Mouse (Mus musculus): ENCODE results near the gene H2afy2. TPM values are rescaled to one million over a fixed set of nuclear protein-coding genes. Genes with fewer than 3 reads are reported as not detected.

Gene H2afy2
- polyA plus RNA-seq, 1 experiment from 2014 or later = 35.0 TPM

GRCm38 (mm10) chr10:61722215-61722614 lies 61.7 kb downstream of the H2afy2 start:
- Histone ChIP-seq H3K4me2 (ENCODE audit: low read length) (no peak overlapping the region), H3K4me1 (ENCODE audit: control insufficient read depth in 2 of 2, insufficient read depth in 2 of 2, low read length in 2 of 2) (peaks cover 4 to 6% of the 10 kb centered on the region in 2 experiments; a peak in 3 of 4 replicates), H3K36me3 (ENCODE audit: control insufficient read depth, insufficient read depth, low read length) (peaks cover 10% of the 10 kb centered on the region; the same call in 1 of the 2 replicates), H3K9me3 (ENCODE audit: control insufficient read depth, low read length) (no peaks in the 10 kb centered on the region), H3K27ac (replicated peaks in 1 of 2; ENCODE audit: control insufficient read depth in 1 of 2, insufficient read depth in 1 of 2, low read depth in 2 of 2, low read length in 2 of 2) (no peak overlapping the region), H3K27me3 (ENCODE audit: control insufficient read depth, insufficient read depth, low read length) (no peaks in the 10 kb centered on the region), H3K9ac (ENCODE audit: low read length) (no peak overlapping the region), H3K4me3 (ENCODE audit: control insufficient read depth in 1 of 2, insufficient read depth in 1 of 2, low read depth in 1 of 2, low read length in 2 of 2) (no peak overlapping the region)
- ATAC-seq (ENCODE audit: insufficient number of reproducible peaks, insufficient read depth, low FRiP score, low read depth) = no peak
- 78% methylated on average over 3 of the region's 3 CpGs for WGBS

GRCm38 (mm10) chr10:61720331-61720730 lies 63.6 kb downstream of the H2afy2 start:
- Histone ChIP-seq H3K4me2 (ENCODE audit: low read length) (no peak overlapping the region), H3K9me3 (ENCODE audit: control insufficient read depth, low read length) (no peaks in the 10 kb centered on the region), H3K4me1 (ENCODE audit: control insufficient read depth in 2 of 2, insufficient read depth in 2 of 2, low read length in 2 of 2) (peaks cover 11 to 14% of the 10 kb centered on the region in 2 experiments), H3K27ac (replicated peaks in 1 of 2; ENCODE audit: control insufficient read depth in 1 of 2, insufficient read depth in 1 of 2, low read depth in 2 of 2, low read length in 2 of 2) (no peak overlapping the region), H3K27me3 (ENCODE audit: control insufficient read depth, insufficient read depth, low read length) (no peaks in the 10 kb centered on the region), H3K9ac (ENCODE audit: low read length) (no peak overlapping the region), H3K4me3 (ENCODE audit: control insufficient read depth in 1 of 2, insufficient read depth in 1 of 2, low read depth in 1 of 2, low read length in 2 of 2) (no peak overlapping the region), H3K36me3 (ENCODE audit: control insufficient read depth, insufficient read depth, low read length) (no peaks in the 10 kb centered on the region)
- no peak for ATAC-seq (ENCODE audit: insufficient number of reproducible peaks, insufficient read depth, low FRiP score, low read depth)
- WGBS = 79% methylated on average over 7 of the region's 7 CpGs

GRCm38 (mm10) chr10:61717406-61718296 lies 66.3 kb downstream of the H2afy2 start:
- H3K36me3 ChIP-seq (ENCODE audit: control insufficient read depth, insufficient read depth, low read length) = no peaks in the 10 kb centered on the region
- H3K27me3 ChIP-seq (ENCODE audit: control insufficient read depth, insufficient read depth, low read length) = no peaks in the 10 kb centered on the region
- H3K27ac ChIP-seq (replicated peaks in 1 of 2; ENCODE audit: control insufficient read depth in 1 of 2, insufficient read depth in 1 of 2, low read depth in 2 of 2, low read length in 2 of 2) = no peak overlapping the region
- WGBS = 88% methylated on average over 12 of the region's 12 CpGs
- H3K9me3 ChIP-seq (ENCODE audit: control insufficient read depth, low read length) = no peaks in the 10 kb centered on the region
- no peak overlapping the region for H3K4me2 ChIP-seq (ENCODE audit: low read length)
- no peak overlapping the region for H3K9ac ChIP-seq (ENCODE audit: low read length)
- H3K4me1 ChIP-seq (ENCODE audit: control insufficient read depth in 2 of 2, insufficient read depth in 2 of 2, low read length in 2 of 2) = peaks cover 11 to 12% of the 10 kb centered on the region in 2 experiments
- no peak for ATAC-seq (ENCODE audit: insufficient number of reproducible peaks, insufficient read depth, low FRiP score, low read depth)
- H3K4me3 ChIP-seq (ENCODE audit: control insufficient read depth in 1 of 2, insufficient read depth in 1 of 2, low read depth in 1 of 2, low read length in 2 of 2) = no peak overlapping the region

- H3K4me2 ChIP-seq (ENCODE audit: low read length) = peak overlapping the region; percentile 91
- no peak for ATAC-seq (ENCODE audit: insufficient number of reproducible peaks, insufficient read depth, low FRiP score, low read depth)
- WGBS = 69% methylated on average over 7 of the region's 7 CpGs
- H3K4me1 ChIP-seq (ENCODE audit: control insufficient read depth in 2 of 2, insufficient read depth in 2 of 2, low read length in 2 of 2) = peaks cover 11 to 12% of the 10 kb centered on the region in 2 experiments
- no peaks in the 10 kb centered on the region for H3K27me3 ChIP-seq (ENCODE audit: control insufficient read depth, insufficient read depth, low read length)
- peak overlapping the region; percentile 74 to 79; a peak in 3 of 4 replicates for H3K4me3 ChIP-seq (ENCODE audit: control insufficient read depth in 1 of 2, insufficient read depth in 1 of 2, low read depth in 1 of 2, low read length in 2 of 2)
- H3K9me3 ChIP-seq (ENCODE audit: control insufficient read depth, low read length) = no peaks in the 10 kb centered on the region
- no peaks in the 10 kb centered on the region for H3K36me3 ChIP-seq (ENCODE audit: control insufficient read depth, insufficient read depth, low read length)
- peak overlapping the region; percentile 82 for H3K9ac ChIP-seq (ENCODE audit: low read length)
- no peak overlapping the region for H3K27ac ChIP-seq (replicated peaks in 1 of 2; ENCODE audit: control insufficient read depth in 1 of 2, insufficient read depth in 1 of 2, low read depth in 2 of 2, low read length in 2 of 2)
Observed at GRCm38 (mm10) chr10:61715996-61716864, 67.7 kb downstream of the H2afy2 start.

GRCm38 (mm10) chr10:61715462-61715837 lies 68.5 kb downstream of the H2afy2 start:
- H3K9me3 ChIP-seq (ENCODE audit: control insufficient read depth, low read length) = no peaks in the 10 kb centered on the region
- ATAC-seq (ENCODE audit: insufficient number of reproducible peaks, insufficient read depth, low FRiP score, low read depth) = no peak
- peak overlapping the region; percentile 2 to 47; a peak in 1 of 4 replicates for H3K27ac ChIP-seq (replicated peaks in 1 of 2; ENCODE audit: control insufficient read depth in 1 of 2, insufficient read depth in 1 of 2, low read depth in 2 of 2, low read length in 2 of 2)
- peak overlapping the region; percentile 74 to 79 for H3K4me3 ChIP-seq (ENCODE audit: control insufficient read depth in 1 of 2, insufficient read depth in 1 of 2, low read depth in 1 of 2, low read length in 2 of 2)
- H3K36me3 ChIP-seq (ENCODE audit: control insufficient read depth, insufficient read depth, low read length) = no peaks in the 10 kb centered on the region
- 4% methylated on average over 11 of the region's 11 CpGs for WGBS
- peak overlapping the region; percentile 91 for H3K4me2 ChIP-seq (ENCODE audit: low read length)
- peaks cover 11 to 12% of the 10 kb centered on the region in 2 experiments for H3K4me1 ChIP-seq (ENCODE audit: control insufficient read depth in 2 of 2, insufficient read depth in 2 of 2, low read length in 2 of 2)
- peak overlapping the region; percentile 82 for H3K9ac ChIP-seq (ENCODE audit: low read length)
- H3K27me3 ChIP-seq (ENCODE audit: control insufficient read depth, insufficient read depth, low read length) = no peaks in the 10 kb centered on the region

- peak within 1 kb of the TSS; percentile 45 to 47 for H3K27ac ChIP-seq (replicated peaks in 1 of 2; ENCODE audit: control insufficient read depth in 1 of 2, insufficient read depth in 1 of 2, low read depth in 2 of 2, low read length in 2 of 2)
- peak; percentile 93 for ATAC-seq (ENCODE audit: insufficient number of reproducible peaks, insufficient read depth, low FRiP score, low read depth)
- 15% methylated on average over 30 of the region's 36 CpGs for WGBS
Observed at GRCm38 (mm10) chr10:61714771-61715461, 69.0 kb downstream of the H2afy2 start, which contains the start of gene Aifm2. Gene Aifm2 (plus strand): TSS chr10:61715263.

GRCm38 (mm10) chr10:61714146-61714545 lies 69.8 kb downstream of the H2afy2 start:
- Histone ChIP-seq H3K27me3 (ENCODE audit: control insufficient read depth, insufficient read depth, low read length) (no peaks in the 10 kb centered on the region), H3K9me3 (ENCODE audit: control insufficient read depth, low read length) (no peaks in the 10 kb centered on the region), H3K27ac (replicated peaks in 1 of 2; ENCODE audit: control insufficient read depth in 1 of 2, insufficient read depth in 1 of 2, low read depth in 2 of 2, low read length in 2 of 2) (no peak overlapping the region), H3K9ac (ENCODE audit: low read length) (no peak overlapping the region), H3K4me3 (ENCODE audit: control insufficient read depth in 1 of 2, insufficient read depth in 1 of 2, low read depth in 1 of 2, low read length in 2 of 2) (no peak overlapping the region), H3K4me2 (ENCODE audit: low read length) (no peak overlapping the region), H3K36me3 (ENCODE audit: control insufficient read depth, insufficient read depth, low read length) (no peaks in the 10 kb centered on the region), H3K4me1 (ENCODE audit: control insufficient read depth in 2 of 2, insufficient read depth in 2 of 2, low read length in 2 of 2) (peaks cover 11 to 12% of the 10 kb centered on the region in 2 experiments)
- ATAC-seq (ENCODE audit: insufficient number of reproducible peaks, insufficient read depth, low FRiP score, low read depth) = no peak
- 91% methylated on average over 4 of the region's 4 CpGs for WGBS

More at GRCm38 (mm10) chr10:61714771-61715461, 69.0 kb downstream of the H2afy2 start, which contains the start of gene Aifm2:
- peak within 1 kb of the TSS; percentile 82 for H3K9ac ChIP-seq (ENCODE audit: low read length)
- peaks cover 11 to 12% of the 10 kb centered on the region in 2 experiments for H3K4me1 ChIP-seq (ENCODE audit: control insufficient read depth in 2 of 2, insufficient read depth in 2 of 2, low read length in 2 of 2)
- no peaks in the 10 kb centered on the region for H3K27me3 ChIP-seq (ENCODE audit: control insufficient read depth, insufficient read depth, low read length)
- H3K4me2 ChIP-seq (ENCODE audit: low read length) = peak within 1 kb of the TSS; percentile 91
- H3K4me3 ChIP-seq (ENCODE audit: control insufficient read depth in 1 of 2, insufficient read depth in 1 of 2, low read depth in 1 of 2, low read length in 2 of 2) = peak within 1 kb of the TSS; percentile 74 to 79
- H3K9me3 ChIP-seq (ENCODE audit: control insufficient read depth, low read length) = no peaks in the 10 kb centered on the region
- no peaks in the 10 kb centered on the region for H3K36me3 ChIP-seq (ENCODE audit: control insufficient read depth, insufficient read depth, low read length)
